Mouse (Mus musculus) G1E (cell line): ENCODE measurements around the gene Otor.

Experiments used
- CTCF ChIP-seq: IDR thresholded peaks from 2 replicates; pipeline ENCODE4 v1.5.1; 2012; ENCODE audit warnings: low read depth, low read length, inconsistent platforms, mixed read lengths
- GATA1 ChIP-seq: IDR thresholded peaks from 2 replicates; pipeline ENCODE4 v1.6.1; 2012; ENCODE audit warnings: borderline replicate concordance, low read length, inconsistent platforms, mixed read lengths
- TAL1 ChIP-seq: conservative IDR thresholded peaks from 2 replicates; pipeline ENCODE4 v1.6.1; 2012; ENCODE audit warnings: low read depth, low read length, inconsistent platforms, mixed read lengths

DNA sequence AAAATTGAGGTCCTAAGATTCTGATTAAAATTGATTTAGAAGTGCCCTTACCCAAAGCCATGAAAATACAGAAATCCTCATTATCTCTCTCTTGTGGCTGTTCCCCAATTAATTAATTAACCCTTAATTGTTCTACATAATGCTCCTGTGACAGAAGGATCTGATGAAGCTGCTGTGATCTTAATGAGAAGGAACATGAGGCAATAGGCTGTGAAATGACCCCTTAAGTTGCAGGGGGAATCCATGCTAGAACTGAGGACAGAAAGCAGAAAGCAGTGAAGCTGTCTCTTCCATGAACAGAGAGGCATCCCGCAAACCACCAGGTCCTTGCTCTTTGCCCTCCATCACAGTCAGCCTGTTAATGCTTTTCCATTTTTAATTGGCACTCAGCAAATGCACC, 47.0 kb upstream of the Otor start:
- TF ChIP-seq GATA1 (no peak), CTCF (no peak), TAL1 (no peak)
